Mouse (Mus musculus) liver, postnatal 0 days (tissue): Measurements from ENCODE around the gene Muc20.

Experiments used
- CTCF ChIP-seq: sonication (generic); IDR thresholded peaks from 2 replicates; pipeline ENCODE4 v1.5.1; 2016; ENCODE audit warnings: antibody characterized with exemption, low read depth
- EP300 ChIP-seq: IDR thresholded peaks from 2 replicates; pipeline ENCODE4 v1.6.1; 2016; ENCODE audit warnings: antibody characterized with exemption, low read depth, mild to moderate bottlenecking

GRCm38 (mm10) chr16:32813362-32813761 is 16.1 kb upstream of the Muc20 start:
- no peak for TF ChIP-seq CTCF
- no peak for TF ChIP-seq EP300
